Mouse (Mus musculus) kidney, postnatal 10 days (tissue): ENCODE results near the gene Trmo.
A peak's percentile ranks its signal among the peaks of the same experiment; 100 is the strongest.

Experiments used
- DNase-seq: peaks from one replicate; pipeline ENCODE4 v3.0.0; 2021; ENCODE audit warnings: mixed read lengths

The Trmo gene

GRCm38 (mm10) chr4:46370406-46370805 lies 18.8 kb downstream of the Trmo start:
- DNase-seq: no peak

GRCm38 (mm10) chr4:46369070-46369469 lies 20.2 kb downstream of the Trmo start:
- no peak for DNase-seq

DNA sequence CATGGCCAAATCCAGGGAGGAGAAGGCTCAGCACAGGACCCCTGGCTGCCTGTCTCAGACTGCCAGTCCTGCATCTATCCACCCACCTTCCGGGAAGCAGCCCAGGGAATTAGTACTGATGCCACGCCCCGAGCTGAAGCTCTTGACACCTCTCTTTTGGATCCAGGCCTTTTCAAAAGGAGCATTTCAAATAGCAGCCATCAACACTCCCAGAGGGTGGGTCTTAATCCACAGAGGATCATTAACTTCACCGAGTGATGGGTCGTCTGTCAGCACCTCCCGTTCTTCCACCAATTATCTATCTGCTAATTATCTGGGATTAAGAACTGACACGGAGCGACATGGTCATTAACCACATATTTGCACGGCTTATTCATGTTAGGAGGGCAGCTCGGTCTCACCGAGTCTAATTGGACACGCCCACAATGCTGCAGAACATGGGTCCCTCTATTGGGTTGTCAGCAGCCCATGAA lies 21.7 kb downstream of the Trmo start:
- no peak for DNase-seq

GRCm38 (mm10) chr4:46364360-46364759 lies 24.9 kb downstream of the Trmo start:
- no peak for DNase-seq

- DNase-seq: no peak
Measured at GRCm38 (mm10) chr4:46361258-46361657, 28.0 kb downstream of the Trmo start.

DNA sequence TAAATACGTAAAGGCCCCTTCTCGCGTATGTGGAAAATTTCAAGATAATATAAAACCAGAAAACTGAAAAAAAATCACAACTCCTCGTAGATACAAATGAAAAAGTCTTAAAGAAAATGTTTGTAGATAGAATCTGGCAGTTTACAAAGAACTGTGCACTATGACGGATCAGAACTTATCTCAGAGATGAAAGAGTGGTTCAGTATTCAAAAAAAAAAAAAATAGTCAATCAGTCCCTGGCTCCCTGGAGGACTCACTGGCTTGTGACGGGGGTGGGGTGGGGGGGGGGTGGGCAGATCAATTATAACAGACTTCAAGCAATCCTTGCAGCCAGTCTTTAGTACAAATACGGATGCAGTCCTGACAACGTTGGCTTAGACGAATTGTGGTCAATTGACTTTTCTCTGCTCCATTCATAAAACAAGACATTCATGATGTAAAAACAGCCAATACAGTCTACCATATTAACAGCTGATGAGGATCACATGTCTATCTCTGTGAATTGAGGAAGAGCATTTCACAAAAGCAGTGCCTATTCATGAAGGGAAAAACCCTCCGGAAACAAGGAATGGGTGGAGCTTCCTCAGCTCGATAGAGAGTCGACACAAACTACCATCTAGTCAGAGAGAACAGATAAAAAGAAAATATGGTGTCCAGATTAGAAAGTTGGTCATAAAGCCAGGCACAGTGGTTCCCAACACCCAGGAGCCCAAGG lies 29.5 kb downstream of the Trmo start:
- no peak for DNase-seq

DNA sequence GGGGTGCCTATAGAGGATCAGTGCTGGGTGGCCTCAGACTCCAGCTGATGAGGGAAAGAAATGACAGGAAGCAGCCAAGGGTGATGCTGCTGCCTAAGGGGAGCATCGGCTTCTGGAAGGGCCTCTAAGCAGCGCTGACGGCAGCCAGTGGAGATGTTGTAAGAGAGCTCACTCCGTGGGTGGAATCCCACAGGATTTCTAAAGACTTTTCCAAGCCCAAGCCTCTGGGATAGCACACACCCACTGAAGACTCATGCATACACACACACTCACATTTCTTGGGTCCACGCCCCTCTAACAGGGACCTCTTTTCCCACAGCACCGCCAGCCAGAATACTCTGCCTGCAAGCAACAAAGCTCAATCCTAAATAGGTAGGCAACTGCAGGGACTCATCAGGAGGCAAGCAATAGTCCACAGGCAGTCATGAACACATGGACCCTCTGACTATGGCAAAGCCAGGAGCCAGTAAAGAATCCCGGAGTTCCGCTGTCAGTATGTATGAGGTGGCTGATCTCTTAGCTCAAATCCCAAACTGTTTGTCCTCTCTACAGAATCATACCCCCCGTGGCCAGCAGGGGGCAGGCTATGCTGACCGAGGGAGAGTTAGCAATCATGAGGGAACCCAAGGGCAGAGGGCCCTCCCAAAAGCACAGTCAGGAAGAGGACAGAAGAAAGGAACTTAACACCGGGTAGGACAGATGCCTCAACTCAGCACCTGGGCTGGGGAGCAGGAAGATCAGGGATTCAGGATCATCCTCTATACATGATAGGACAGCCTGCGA lies 32.7 kb downstream of the Trmo start:
- DNase-seq: peak; percentile 69

GRCm38 (mm10) chr4:46353045-46353444 lies 36.2 kb downstream of the Trmo start:
- DNase-seq: no peak

DNA sequence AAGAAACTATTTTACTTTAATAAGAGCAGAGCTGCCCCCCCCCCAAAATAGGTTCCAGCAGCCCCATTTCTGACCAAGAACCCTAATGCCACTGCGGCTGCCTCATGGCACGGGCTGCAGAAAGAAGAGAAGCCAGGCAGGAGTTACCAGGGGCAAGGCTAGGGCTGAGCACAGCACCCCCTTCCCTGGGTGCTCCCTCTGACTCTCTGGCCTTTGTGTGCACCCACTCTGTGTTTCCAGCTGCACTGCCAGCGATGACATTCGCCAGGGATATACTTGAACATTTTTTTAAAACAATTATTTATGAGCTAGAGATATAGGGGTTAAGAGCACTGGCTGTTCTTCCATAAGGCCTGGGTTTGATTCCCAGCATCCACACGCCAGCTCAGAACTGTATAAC lies 39.7 kb downstream of the Trmo start:
- no peak for DNase-seq

DNA sequence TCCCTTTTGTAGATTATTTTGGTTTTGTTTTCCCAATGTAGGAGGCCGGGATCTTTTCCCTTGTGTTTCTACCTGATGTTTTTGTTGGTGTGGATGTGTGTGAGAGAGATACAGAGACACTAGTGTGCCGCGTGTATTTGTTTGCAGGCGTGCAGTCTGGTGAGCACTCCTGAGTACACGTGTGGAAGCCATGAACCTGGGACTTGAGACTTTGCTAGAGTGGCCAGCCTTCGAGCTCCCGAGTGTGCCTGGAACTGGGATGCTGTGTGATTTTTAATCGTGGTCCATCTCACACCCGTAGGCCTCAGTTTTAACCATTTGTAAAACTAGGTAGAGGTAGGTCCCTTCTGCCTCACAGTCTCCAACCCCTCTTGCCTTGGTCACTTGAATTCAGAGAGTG lies 40.3 kb downstream of the Trmo start:
- no peak for DNase-seq

GRCm38 (mm10) chr4:46347580-46348515 lies 41.4 kb downstream of the Trmo start:
- no peak for DNase-seq

DNA sequence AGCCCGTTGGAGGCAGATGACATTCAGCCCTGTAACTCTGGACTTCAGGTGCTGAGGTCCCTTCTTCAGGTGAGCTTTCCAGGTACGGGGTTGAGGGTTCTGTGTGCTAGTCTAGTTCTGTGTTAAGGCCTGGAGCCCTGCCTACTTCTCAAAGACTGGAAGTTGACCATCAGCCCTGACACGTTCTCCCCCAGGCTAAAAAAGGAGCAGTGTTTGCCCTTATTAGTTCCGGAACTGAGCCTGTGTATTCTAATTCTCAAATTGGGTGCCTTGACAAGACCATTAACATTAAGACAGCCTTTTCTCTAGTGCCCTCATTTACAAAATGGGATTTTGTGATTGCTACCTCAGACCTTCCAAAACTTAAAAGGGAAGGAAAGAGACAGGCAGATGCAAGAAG lies 42.1 kb downstream of the Trmo start:
- DNase-seq: no peak

DNA sequence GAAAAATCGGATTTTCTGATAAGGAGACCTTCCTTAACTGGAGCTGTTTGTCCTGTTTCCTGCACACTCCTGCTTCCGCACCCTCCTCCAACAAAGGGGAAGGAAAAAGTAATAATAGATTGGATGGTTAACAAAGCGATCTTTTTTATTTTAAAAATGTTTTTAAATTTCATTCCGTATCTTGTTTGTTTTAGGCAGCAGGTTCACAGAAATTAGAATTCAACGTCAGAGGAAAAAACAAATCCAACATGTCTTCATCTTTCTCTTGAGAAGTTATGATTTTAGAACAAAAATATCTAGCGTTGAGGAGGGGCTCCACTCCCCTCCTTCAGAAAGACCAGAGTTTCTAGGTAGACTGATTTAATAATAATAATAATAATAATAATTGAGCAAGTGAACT lies 43.0 kb downstream of the Trmo start:
- no peak for DNase-seq

GRCm38 (mm10) chr4:46345773-46346100 lies 43.5 kb downstream of the Trmo start:
- DNase-seq: no peak

DNA sequence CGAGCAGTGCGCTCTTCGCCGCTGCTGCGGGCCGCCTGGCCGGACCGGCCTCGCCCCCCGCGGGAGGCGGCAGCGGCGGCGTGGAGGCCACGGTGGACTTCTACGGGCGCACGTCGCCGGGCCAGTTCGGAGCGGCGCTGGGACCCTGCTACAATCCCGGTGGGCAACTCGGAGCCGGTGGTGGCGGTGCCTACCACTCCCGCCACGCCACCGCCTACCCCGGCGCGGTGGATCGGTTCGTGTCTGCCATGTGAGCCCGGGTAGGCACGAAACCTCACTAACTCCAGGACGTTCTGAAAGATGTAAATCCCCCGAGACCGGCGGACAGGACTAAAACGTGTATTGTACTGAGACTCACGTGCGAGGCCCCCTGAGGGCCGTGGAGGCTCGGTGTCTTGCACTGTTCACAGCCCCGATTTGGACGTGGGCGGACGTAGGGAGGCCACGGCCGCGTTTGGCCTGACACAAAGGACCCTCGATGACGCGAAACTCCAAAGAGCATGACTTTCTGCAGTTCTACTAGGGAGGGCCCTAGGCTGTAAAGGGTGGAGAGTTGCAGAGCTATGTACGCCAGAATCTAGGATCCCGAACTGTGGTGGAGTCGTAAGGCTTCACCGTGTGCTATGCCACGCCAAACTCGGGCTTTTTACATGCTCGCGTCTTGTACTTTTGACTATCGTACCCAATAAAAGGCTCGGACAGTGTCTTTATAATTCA lies 44.0 kb downstream of the Trmo start:
- DNase-seq: no peak

DNA sequence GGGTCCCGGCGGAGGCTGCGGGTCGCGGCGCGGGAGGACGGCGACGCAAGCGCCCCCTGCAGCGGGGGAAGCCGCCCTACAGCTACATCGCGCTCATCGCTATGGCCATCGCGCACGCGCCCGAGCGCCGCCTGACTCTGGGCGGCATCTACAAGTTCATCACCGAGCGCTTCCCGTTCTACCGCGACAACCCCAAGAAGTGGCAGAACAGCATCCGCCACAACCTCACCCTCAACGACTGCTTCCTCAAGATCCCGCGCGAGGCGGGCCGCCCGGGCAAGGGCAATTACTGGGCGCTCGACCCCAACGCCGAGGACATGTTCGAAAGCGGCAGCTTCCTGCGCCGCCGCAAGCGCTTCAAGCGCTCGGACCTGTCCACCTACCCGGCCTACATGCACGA lies 44.9 kb downstream of the Trmo start:
- peak; percentile 39 for DNase-seq

DNA sequence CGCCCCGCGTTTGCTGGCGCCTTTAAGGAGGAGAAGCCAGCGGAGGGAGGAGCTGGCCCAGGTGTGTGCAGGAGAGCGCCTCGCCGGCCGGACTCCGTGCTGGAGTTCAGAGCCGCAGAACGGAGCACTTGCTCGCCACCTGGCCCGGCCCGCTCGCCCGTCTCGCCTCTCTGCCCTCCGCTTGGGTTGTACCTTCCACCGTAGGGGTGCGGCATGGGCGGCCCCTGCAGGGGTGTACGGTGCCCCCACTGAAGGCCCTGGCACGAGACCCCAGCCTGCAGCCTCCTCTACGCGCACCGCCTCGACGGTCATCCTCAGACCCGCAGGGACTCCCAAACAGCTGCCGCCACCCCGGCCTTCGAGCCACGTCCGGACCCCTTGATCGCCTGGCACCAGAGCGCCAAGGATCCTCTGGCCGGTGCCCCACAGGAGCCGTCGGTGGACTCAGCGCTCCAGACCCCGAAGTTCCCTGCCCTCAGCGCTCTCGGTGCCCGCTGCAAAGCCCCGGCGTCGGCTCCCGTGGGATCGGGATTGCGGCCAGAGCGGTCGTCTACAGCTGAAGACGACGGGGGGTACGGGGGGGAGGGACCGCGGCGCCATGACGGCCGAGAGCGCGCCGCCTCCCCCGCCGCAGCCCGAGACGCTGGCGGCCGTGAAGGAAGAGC lies 45.5 kb downstream of the Trmo start, which contains the start of gene Foxe1:
Foxe1 (plus strand) TSS at position 14 of the 665 bp plus-strand sequence.
- peak; percentile 20 for DNase-seq

DNA sequence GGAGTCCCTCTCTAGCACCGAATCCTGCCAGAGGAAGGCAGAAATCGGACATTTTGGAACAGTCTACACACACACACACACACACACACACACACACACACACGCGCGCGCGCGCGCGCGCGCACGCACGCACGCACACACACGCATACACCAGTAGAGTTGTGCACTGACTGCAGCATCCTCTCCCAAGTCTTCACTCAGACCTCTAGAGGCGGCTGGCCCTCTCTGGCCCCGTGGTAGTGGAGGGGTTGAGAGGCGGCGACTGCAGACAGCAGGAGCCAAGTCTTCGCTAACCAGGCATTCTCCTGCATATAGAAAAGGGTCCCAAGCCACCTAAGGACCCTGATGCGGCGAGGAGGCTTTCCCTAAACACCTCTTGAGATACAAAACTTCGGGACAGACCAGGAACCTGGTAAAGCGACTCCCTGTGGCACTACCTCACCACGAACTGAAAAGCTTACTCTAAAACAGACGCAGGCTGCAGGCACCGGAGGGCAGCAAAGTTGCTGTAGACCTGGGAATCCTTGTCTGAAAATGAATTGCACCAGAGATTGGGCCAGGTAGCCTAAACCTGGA lies 46.4 kb downstream of the Trmo start:
- DNase-seq: peak; percentile 17

GRCm38 (mm10) chr4:46341831-46342680 lies 47.2 kb downstream of the Trmo start:
- DNase-seq: no peak

- peak; percentile 21 for DNase-seq
Measured at GRCm38 (mm10) chr4:46339584-46339983, 49.7 kb downstream of the Trmo start.

GRCm38 (mm10) chr4:46339026-46339425 lies 50.2 kb downstream of the Trmo start:
- no peak for DNase-seq
